In the genomic region with DNA sequence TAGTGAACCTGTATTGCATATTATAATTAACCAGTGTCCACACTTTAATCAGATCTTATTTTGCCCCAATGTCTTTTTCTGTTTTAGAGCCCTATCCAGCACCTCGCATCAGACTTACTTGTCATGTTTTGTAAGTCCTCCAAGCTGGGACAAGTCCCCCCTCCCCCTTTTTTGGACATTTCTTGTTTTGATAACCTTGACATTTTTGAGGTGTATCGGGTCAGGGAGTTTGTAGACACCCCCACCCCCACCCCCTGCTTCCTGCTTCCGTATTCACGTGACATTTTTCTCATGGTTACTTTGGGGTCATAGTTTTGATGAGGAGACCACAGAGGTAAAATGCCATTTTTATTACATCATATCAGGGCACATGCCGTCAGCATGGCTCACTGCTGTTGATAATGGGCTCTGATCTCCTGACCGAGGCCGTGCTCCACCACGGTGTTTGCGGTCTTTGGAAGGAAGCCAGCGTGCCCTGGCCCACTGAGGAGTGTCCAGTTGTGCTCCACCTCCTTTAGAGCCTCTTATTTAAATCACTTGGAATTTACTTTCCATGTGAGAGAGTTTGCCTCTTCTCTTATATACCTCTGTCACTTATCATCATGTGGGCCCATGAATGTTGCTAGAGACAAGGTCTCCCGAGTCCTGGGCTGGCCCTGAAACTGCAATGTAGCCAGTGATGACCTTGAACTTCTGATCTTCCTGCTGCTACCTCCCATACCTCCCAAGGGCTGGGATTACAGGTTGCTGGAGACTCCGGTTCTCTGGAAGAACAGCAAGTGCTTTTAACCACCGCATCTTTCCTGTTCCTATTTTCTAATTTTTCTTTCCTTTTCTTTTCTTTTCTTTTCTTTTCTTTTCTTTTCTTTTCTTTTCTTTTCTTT, we compare ENCODE assay signal across 10 mouse cellular contexts. TPM values are rescaled to one million over a fixed set of nuclear protein-coding genes. Genes with fewer than 3 reads are reported as not detected.
DNase-seq lines count a peak whose midpoint lies in the region; ATAC-seq lines count a peak whose summit lies in the region.
"Had no signal": no experiment of that assay in that cellular context is flagged by ENCODE, and none has a peak within 500 bp of the region (broad histone marks: within the 10 kb centered on the region; RNA-seq: fewer than 3 reads in every experiment).

No protein-coding gene starts in this region.

- 49% methylated on average over 13 of the region's 13 CpGs for WGBS in kidney, embryonic 14.5 days

- ATAC-seq in kidney, embryonic 14.5 days (ENCODE audit: low FRiP score, low TSS enrichment): no peak
- ATAC-seq: midbrain, embryonic 15.5 days had no signal

- no peaks in the 10 kb centered on the region for H3K9me3 ChIP-seq in kidney, embryonic 14.5 days (ENCODE audit: control insufficient read depth, low read length)
- H3K9me3 ChIP-seq: midbrain, embryonic 15.5 days had no signal

- H3K9ac ChIP-seq in kidney, embryonic 14.5 days (ENCODE audit: low read depth, low read length): no peak overlapping the region
- H3K9ac ChIP-seq: lung, embryonic 14.5 days had no signal

- DNase-seq in kidney, adult 11 months: peak; percentile 34
- DNase-seq in ES-CJ7 (ENCODE audit: low read depth, low spot score) (peak; percentile 78), R1 (ENCODE audit: low read depth, low spot score) (peak; percentile 84)
- DNase-seq in kidney, postnatal 4 days: peak; percentile 45 to 62
- no peak for DNase-seq in spleen, postnatal 14 days (ENCODE audit: low spot score in 2 of 2)
- no peak for DNase-seq in left cerebral cortex, adult 9 months (ENCODE audit: low spot score in 2 of 2)

- H3K27me3 ChIP-seq in kidney, embryonic 14.5 days (ENCODE audit: control insufficient read depth, insufficient read depth, low read length): no peaks in the 10 kb centered on the region
- H3K27me3 ChIP-seq: midbrain, embryonic 15.5 days had no signal

- H3K36me3 ChIP-seq in kidney, embryonic 14.5 days (ENCODE audit: control insufficient read depth, insufficient read depth, low read length): no peaks in the 10 kb centered on the region
- H3K36me3 ChIP-seq: midbrain, embryonic 15.5 days had no signal

- peaks cover 39% of the 10 kb centered on the region for H3K4me1 ChIP-seq in kidney, embryonic 14.5 days (ENCODE audit: control insufficient read depth, insufficient read depth, low read length)

- no peak overlapping the region for H3K4me3 ChIP-seq in kidney, embryonic 14.5 days (ENCODE audit: low read length)
- H3K4me3 ChIP-seq: erythroblast, embryonic 14.5 days had no signal

- H3K27ac ChIP-seq in kidney, embryonic 14.5 days (ENCODE audit: low read depth, low read length): no peak overlapping the region

- no peak overlapping the region for H3K4me2 ChIP-seq in kidney, embryonic 14.5 days (replicated peaks; ENCODE audit: low read depth, low read length)

RNA-seq across cellular contexts. Expression of a gene that starts 3.2 kb away (rescaled TPM):
- polyA plus RNA-seq in kidney, embryonic 14.5 days (2014; fragmentation: Nextera tagmentation; extraction: Ambion mirVana): 39.1 and 55.6 TPM in 2 replicates

RNA-seq across cellular contexts. Expression of a gene that starts 56.0 kb away (rescaled TPM):
- not detected in 2 replicates for polyA plus RNA-seq in kidney, embryonic 14.5 days (2014; fragmentation: Nextera tagmentation; extraction: Ambion mirVana)
- polyA plus RNA-seq: erythroblast, embryonic 14.5 days; lung, embryonic 14.5 days had no signal

Comparison
In these comparisons a context has a peak if more than half of its experiments do, and no peak if none do; other contexts are left out.
1. DNase-seq: peak in kidney, adult 11 months (single experiment), ES-CJ7 (single experiment), R1 (single experiment) and kidney, postnatal 4 days (2 of 2); none in spleen, postnatal 14 days (0 of 2) and left cerebral cortex, adult 9 months (0 of 2).